Mouse (Mus musculus): Measurements from ENCODE around the gene Gadl1. TPM values are rescaled to one million over a fixed set of nuclear protein-coding genes. Genes with fewer than 3 reads are reported as not detected.

Gene Gadl1
- polyA plus RNA-seq, 1 experiment from 2014 or later = 0.51 TPM

DNA sequence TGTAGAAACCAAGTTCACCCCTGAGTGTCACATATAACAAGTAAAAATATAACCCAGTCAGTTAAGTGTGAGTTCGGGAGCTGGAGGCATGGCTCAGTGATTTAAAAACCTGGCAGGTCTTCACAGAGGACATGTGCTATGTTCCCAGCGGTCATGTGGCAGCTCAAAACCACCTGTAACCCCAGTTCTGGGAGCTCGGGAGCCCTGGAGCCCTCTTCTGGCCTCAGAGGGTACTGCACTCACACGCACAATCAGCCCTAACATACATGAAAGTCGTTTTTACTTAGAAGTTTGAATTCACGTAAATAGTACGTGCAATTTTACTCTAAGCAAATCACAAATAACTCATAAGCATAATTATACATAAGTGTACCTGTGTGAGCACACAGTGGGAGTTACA is 81.4 kb downstream of the Gadl1 start:
- Histone ChIP-seq H3K27me3 (no peaks in the 10 kb centered on the region), H3K9me3 (no peaks in the 10 kb centered on the region), H3K4me3 (no peak overlapping the region), H3K9ac (no peak overlapping the region), H3K4me1 (0 out of 2 replicates have a peak, but pooled peaks cover 6% of the 10 kb centered on the region), H3K27ac (no peak overlapping the region), H3K36me3 (no peaks in the 10 kb centered on the region), H3K4me2 (no peak overlapping the region)
- ATAC-seq (ENCODE audit: borderline replicate concordance, extremely low read depth, low FRiP score, low TSS enrichment) = no peak
- 89% methylated on average over 7 of the region's 7 CpGs for WGBS

- WGBS = 63% methylated on average over 2 of the region's 2 CpGs
- Histone ChIP-seq H3K9ac (no peak overlapping the region), H3K9me3 (no peaks in the 10 kb centered on the region), H3K4me2 (no peak overlapping the region), H3K4me1 (0 out of 2 replicates have a peak, but pooled peaks cover 6% of the 10 kb centered on the region), H3K27ac (no peak overlapping the region), H3K36me3 (no peaks in the 10 kb centered on the region), H3K27me3 (no peaks in the 10 kb centered on the region), H3K4me3 (no peak overlapping the region)
- no peak for ATAC-seq (ENCODE audit: borderline replicate concordance, extremely low read depth, low FRiP score, low TSS enrichment)
These were observed 85.5 kb downstream of the Gadl1 start for GRCm38 (mm10) chr9:115994772-115995171.

DNA sequence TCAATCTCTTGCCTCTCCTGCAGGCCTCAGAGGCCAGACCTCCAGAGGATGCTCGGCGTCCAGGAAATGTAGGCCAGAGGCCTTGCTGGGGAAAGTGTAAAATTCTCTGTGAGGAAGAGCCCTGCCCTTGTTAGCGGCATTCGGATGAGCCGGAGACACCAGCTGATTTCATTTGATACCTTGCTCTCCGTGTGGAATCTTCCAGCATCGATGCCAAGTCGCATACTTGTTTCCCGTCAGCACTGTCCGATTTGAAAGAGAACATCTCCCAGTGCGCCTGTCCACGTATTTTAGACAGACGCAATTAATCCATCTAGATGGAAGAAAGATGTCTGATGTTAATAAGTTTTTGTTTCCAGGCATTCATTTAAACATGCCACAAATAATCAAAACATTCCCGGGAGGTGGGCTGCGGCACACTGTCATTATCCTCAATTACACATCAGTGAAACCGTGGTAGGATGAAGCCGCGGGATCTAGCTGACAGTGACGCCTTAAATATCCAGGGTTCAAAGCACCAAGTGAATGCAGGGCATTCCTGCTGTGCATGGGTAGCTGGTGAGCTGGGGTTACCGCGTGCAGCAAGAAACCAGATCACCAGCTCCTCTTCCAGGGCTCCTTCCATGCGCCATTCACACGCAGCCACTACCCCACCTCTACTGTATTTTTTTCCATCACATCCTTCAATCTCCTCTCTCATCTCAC is 86.8 kb downstream of the Gadl1 start:
- Histone ChIP-seq H3K36me3 (no peaks in the 10 kb centered on the region), H3K9me3 (no peaks in the 10 kb centered on the region), H3K27me3 (no peaks in the 10 kb centered on the region), H3K9ac (no peak overlapping the region), H3K4me2 (no peak overlapping the region), H3K4me3 (no peak overlapping the region), H3K4me1 (0 out of 2 replicates have a peak, but pooled peaks cover 6% of the 10 kb centered on the region), H3K27ac (no peak overlapping the region)
- 73% methylated on average over 23 of the region's 23 CpGs for WGBS
- ATAC-seq (ENCODE audit: borderline replicate concordance, extremely low read depth, low FRiP score, low TSS enrichment) = no peak

DNA sequence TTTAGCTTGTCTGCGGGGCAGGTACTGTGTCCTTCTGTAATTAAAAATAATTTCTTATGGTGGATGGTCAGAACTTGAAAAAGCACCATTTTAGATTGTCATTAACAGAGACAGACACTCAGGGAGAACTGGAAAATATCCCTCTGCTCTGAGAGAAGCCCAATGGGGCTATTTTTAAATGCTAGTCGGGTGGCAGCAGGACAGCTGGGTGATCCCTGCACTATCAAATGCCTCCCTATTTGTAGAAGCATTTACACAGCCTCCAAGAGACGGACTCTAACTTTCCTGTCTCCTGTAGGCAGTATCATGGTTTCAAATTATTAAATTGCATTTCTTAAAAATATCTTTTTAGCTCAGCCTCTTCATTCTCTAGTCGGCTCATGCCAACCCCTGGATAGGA is 89.1 kb downstream of the Gadl1 start:
- no peaks in the 10 kb centered on the region for H3K27me3 ChIP-seq
- no peak overlapping the region for H3K27ac ChIP-seq
- H3K4me3 ChIP-seq = no peak overlapping the region
- no peaks in the 10 kb centered on the region for H3K36me3 ChIP-seq
- 70% methylated on average over 4 of the region's 4 CpGs for WGBS
- no peak for ATAC-seq (ENCODE audit: borderline replicate concordance, extremely low read depth, low FRiP score, low TSS enrichment)
- no peak overlapping the region for H3K9ac ChIP-seq
- H3K4me1 ChIP-seq = 0 out of 2 replicates have a peak, but pooled peaks cover 6% of the 10 kb centered on the region
- H3K9me3 ChIP-seq = no peaks in the 10 kb centered on the region
- no peak overlapping the region for H3K4me2 ChIP-seq

- Histone ChIP-seq H3K4me3 (no peak overlapping the region), H3K36me3 (no peaks in the 10 kb centered on the region), H3K27me3 (no peaks in the 10 kb centered on the region), H3K4me1 (0 out of 2 replicates have a peak, but pooled peaks cover 6% of the 10 kb centered on the region), H3K9ac (no peak overlapping the region), H3K4me2 (no peak overlapping the region), H3K9me3 (no peaks in the 10 kb centered on the region), H3K27ac (no peak overlapping the region)
- WGBS = 76% methylated on average over 8 of the region's 8 CpGs
- ATAC-seq (ENCODE audit: borderline replicate concordance, extremely low read depth, low FRiP score, low TSS enrichment) = no peak
These were observed 90.2 kb downstream of the Gadl1 start for GRCm38 (mm10) chr9:115999361-115999990.

GRCm38 (mm10) chr9:116013911-116014310 is 104.7 kb downstream of the Gadl1 start:
- H3K9ac ChIP-seq = no peak overlapping the region
- no peaks in the 10 kb centered on the region for H3K27me3 ChIP-seq
- H3K9me3 ChIP-seq = no peaks in the 10 kb centered on the region
- WGBS = 73% methylated on average over 4 of the region's 4 CpGs
- ATAC-seq (ENCODE audit: borderline replicate concordance, extremely low read depth, low FRiP score, low TSS enrichment) = no peak
- H3K4me1 ChIP-seq = no peaks in the 10 kb centered on the region
- H3K27ac ChIP-seq = no peak overlapping the region
- no peaks in the 10 kb centered on the region for H3K36me3 ChIP-seq
- H3K4me2 ChIP-seq = no peak overlapping the region
- no peak overlapping the region for H3K4me3 ChIP-seq

- ATAC-seq (ENCODE audit: borderline replicate concordance, extremely low read depth, low FRiP score, low TSS enrichment) = no peak
- Histone ChIP-seq H3K27ac (no peak overlapping the region), H3K9me3 (no peaks in the 10 kb centered on the region), H3K4me3 (no peak overlapping the region), H3K36me3 (no peaks in the 10 kb centered on the region), H3K27me3 (no peaks in the 10 kb centered on the region), H3K4me1 (no peaks in the 10 kb centered on the region), H3K9ac (no peak overlapping the region), H3K4me2 (no peak overlapping the region)
- WGBS = 55% methylated on average over 9 of the region's 9 CpGs
These were observed 107.0 kb downstream of the Gadl1 start for GRCm38 (mm10) chr9:116016221-116016620.

- Histone ChIP-seq H3K27ac (no peak overlapping the region), H3K4me1 (no peaks in the 10 kb centered on the region), H3K4me3 (no peak overlapping the region), H3K9ac (no peak overlapping the region), H3K9me3 (no peaks in the 10 kb centered on the region), H3K27me3 (no peaks in the 10 kb centered on the region), H3K36me3 (no peaks in the 10 kb centered on the region), H3K4me2 (no peak overlapping the region)
- ATAC-seq (ENCODE audit: borderline replicate concordance, extremely low read depth, low FRiP score, low TSS enrichment) = no peak
- 81% methylated on average over 3 of the region's 3 CpGs for WGBS
These were observed 107.8 kb downstream of the Gadl1 start for GRCm38 (mm10) chr9:116017091-116017490.

DNA sequence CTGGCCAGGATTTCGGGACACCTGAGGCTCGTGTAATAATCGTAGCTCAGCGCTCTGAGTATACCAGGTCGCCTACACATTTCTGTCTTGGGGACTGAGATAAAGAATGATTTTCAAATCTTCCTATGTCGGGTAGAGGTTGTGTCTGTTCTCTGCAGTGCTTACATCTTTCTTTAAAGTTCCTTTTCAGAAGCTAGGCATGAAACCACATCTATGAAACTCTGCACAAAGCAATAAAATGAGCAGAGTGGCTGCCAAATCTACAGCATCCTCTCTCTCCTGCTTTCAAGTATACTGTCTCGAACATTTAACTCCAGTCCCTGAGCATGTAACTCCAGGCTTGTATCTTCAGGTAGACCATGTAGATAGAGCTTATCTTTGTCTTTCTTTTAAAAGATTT is 109.3 kb downstream of the Gadl1 start:
- WGBS = 86% methylated on average over 7 of the region's 7 CpGs
- ATAC-seq (ENCODE audit: borderline replicate concordance, extremely low read depth, low FRiP score, low TSS enrichment) = no peak
- no peak overlapping the region for H3K4me2 ChIP-seq

DNA sequence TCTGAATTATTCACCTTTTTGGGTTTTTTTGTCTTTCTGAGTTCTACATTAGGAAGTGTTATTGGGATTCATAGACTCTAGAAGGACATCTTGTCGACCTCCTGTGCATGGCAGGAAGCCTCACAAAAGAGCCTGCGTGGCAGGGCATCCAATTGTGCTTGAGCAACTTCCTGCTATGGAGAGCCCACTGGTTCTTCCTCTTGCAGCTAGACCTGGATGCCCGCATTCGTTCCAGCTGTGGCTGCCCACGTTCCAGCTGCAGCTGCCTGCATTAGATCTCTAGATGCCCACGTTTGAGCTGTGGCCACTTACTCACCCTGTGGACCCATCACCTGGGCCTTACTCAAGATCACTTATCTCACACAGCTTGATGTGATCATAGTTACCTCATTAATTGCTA is 116.1 kb downstream of the Gadl1 start:
- Histone ChIP-seq H3K9me3 (no peaks in the 10 kb centered on the region), H3K4me2 (no peak overlapping the region), H3K36me3 (no peaks in the 10 kb centered on the region), H3K4me1 (no peaks in the 10 kb centered on the region), H3K4me3 (no peak overlapping the region), H3K9ac (no peak overlapping the region), H3K27me3 (no peaks in the 10 kb centered on the region), H3K27ac (no peak overlapping the region)
- ATAC-seq (ENCODE audit: borderline replicate concordance, extremely low read depth, low FRiP score, low TSS enrichment) = no peak
- WGBS = 80% methylated on average over 6 of the region's 6 CpGs

More for the DNA sequence above, 109.3 kb downstream of the Gadl1 start:
- H3K27me3 ChIP-seq = no peaks in the 10 kb centered on the region
- H3K9me3 ChIP-seq = no peaks in the 10 kb centered on the region
- no peak overlapping the region for H3K4me3 ChIP-seq
- H3K36me3 ChIP-seq = no peaks in the 10 kb centered on the region
- H3K9ac ChIP-seq = no peak overlapping the region
- H3K27ac ChIP-seq = no peak overlapping the region
- H3K4me1 ChIP-seq = no peaks in the 10 kb centered on the region

DNA sequence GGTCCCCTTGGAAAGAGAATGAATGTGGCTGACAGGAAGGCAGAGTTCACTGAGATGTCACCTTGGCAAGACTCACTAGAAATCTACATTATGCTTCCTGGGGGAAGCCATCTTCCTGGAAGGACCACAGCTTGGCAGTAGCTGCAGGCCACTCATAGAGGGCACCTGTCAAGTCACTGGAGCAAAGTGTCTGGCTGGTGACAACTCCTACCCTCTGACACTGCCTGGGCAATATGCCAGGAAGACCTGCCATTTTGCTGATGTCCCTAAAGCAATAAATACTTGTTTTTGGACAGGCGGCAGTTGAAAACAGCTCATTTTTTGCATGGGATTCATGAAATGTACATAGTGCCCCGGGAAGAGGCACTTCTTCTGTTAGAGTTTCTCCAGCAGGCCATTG is 119.8 kb downstream of the Gadl1 start:
- no peak overlapping the region for H3K27ac ChIP-seq
- 0 out of 2 replicates have a peak, but pooled peaks cover 3% of the 10 kb centered on the region for H3K4me1 ChIP-seq
- 77% methylated on average over 2 of the region's 2 CpGs for WGBS
- no peak overlapping the region for H3K4me2 ChIP-seq
- no peak overlapping the region for H3K9ac ChIP-seq
- ATAC-seq (ENCODE audit: borderline replicate concordance, extremely low read depth, low FRiP score, low TSS enrichment) = no peak
- H3K36me3 ChIP-seq = no peaks in the 10 kb centered on the region
- no peaks in the 10 kb centered on the region for H3K9me3 ChIP-seq
- no peak overlapping the region for H3K4me3 ChIP-seq
- H3K27me3 ChIP-seq = no peaks in the 10 kb centered on the region

DNA sequence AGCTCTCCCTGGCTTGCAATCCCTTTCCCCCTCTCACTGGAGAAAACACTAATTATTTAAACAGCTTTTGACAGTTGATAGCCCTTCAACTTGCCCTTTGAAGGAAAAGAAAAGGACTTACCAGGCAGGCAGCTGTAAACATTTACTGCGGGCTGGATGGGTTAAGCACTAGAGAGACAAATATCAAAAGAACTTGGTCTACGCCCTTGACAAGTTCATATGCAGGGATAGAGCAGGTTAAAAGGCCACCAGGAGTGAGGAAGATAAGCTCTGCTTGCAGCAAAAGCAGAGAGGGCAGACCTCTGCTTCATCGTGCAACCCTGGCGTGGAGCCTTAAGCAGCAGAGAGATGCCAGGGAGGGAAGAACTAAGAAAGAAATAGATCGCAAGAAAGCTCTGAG is 123.5 kb downstream of the Gadl1 start:
- no peaks in the 10 kb centered on the region for H3K9me3 ChIP-seq
- no peak overlapping the region for H3K4me3 ChIP-seq
- no peaks in the 10 kb centered on the region for H3K27me3 ChIP-seq
- 0 out of 2 replicates have a peak, but pooled peaks cover 3% of the 10 kb centered on the region for H3K4me1 ChIP-seq
- no peak overlapping the region for H3K27ac ChIP-seq
- 27% methylated on average over 5 of the region's 5 CpGs for WGBS
- ATAC-seq (ENCODE audit: borderline replicate concordance, extremely low read depth, low FRiP score, low TSS enrichment) = no peak
- no peak overlapping the region for H3K9ac ChIP-seq
- H3K4me2 ChIP-seq = no peak overlapping the region
- no peaks in the 10 kb centered on the region for H3K36me3 ChIP-seq
